Mouse (Mus musculus) liver, adult 2 months (tissue): ENCODE measurements around the gene Cyb5r1. TPM values are rescaled to one million over a fixed set of nuclear protein-coding genes. Genes with fewer than 3 reads are reported as not detected.

Experiments used
- DNase-seq: peaks from one replicate; pipeline ENCODE4 v3.0.0-alpha.2; 2011; ENCODE audit warnings: low read depth, low spot score; ENCODE audit errors: extremely low read depth
- H3K27ac ChIP-seq: fragments of 200-500 bp; replicated peaks from 2 replicates; pipeline ENCODE4 v1.5.1; 2012; ENCODE audit warnings: low read depth, mild to moderate bottlenecking, control low read depth, inconsistent platforms, low read length; ENCODE audit not compliant: insufficient read depth
- H3K27me3 ChIP-seq: fragments of 200-500 bp; 2 replicates; pipeline ENCODE4 v1.6.1; 2012; ENCODE audit warnings: mild to moderate bottlenecking, moderate library complexity, low read length, inconsistent platforms; ENCODE audit not compliant: control insufficient read depth, insufficient read depth
- H3K36me3 ChIP-seq: fragments of 200-500 bp; 2 replicates; pipeline ENCODE4 v1.6.1; 2012; ENCODE audit warnings: low read length, inconsistent platforms; ENCODE audit not compliant: control insufficient read depth, insufficient read depth
- H3K4me1 ChIP-seq: fragments of 200-500 bp; 2 replicates; pipeline ENCODE4 v1.6.1; 2011; ENCODE audit warnings: low read length; ENCODE audit not compliant: control insufficient read depth, insufficient read depth
- H3K4me3 ChIP-seq: fragments of 200-500 bp; 2 replicates; pipeline ENCODE4 v1.5.1; 2011; ENCODE audit warnings: low read depth, mild to moderate bottlenecking, control low read depth, low read length, moderate library complexity; ENCODE audit not compliant: insufficient read depth
- H3K79me2 ChIP-seq: fragments of 200-500 bp; 2 replicates; pipeline ENCODE4 v1.6.1; 2012; ENCODE audit warnings: inconsistent platforms, mild to moderate bottlenecking, low read length, moderate library complexity; ENCODE audit not compliant: control insufficient read depth, insufficient read depth
- H3K9ac ChIP-seq: fragments of 200-500 bp; 2 replicates; pipeline ENCODE4 v1.6.1; 2012; ENCODE audit warnings: low read depth, mild to moderate bottlenecking, control low read depth, inconsistent platforms, low read length
- CTCF ChIP-seq: fragments of 200-500 bp; IDR thresholded peaks from 2 replicates; pipeline ENCODE4 v1.5.1; 2011; ENCODE audit warnings: low read depth, low read length, control low read depth
- POLR2A ChIP-seq: fragments of 200-500 bp; IDR thresholded peaks from 2 replicates; pipeline ENCODE4 v1.6.1; 2011; ENCODE audit warnings: low read length, control low read depth; ENCODE audit not compliant: insufficient read depth; ENCODE audit errors: extremely low read depth
- WGBS: fragments of 180-500 bp; shearing (Covaris S2); methylation state at CpG from one replicate; pipeline ENCODE4 v1.1.7; 2018; 5-methylcytosine and 5-hydroxymethylcytosine counted together
- polyA plus RNA-seq: library from polyadenylated mRNA; depleted of rRNA; stranded (reverse); fragments of >200 nt; gene quantifications from 2 replicates; pipeline ENCODE4 v1.2.3, GENCODE M21; 2012
- total RNA-seq: library from RNA; depleted of rRNA; stranded (reverse); fragments of >200 nt; gene quantifications from 2 replicates; pipeline ENCODE4 v1.2.3, GENCODE M21; 2014

Gene Cyb5r1
- total and polyA plus RNA-seq, 2 experiments: 4.7 to 16.3 TPM

DNA sequence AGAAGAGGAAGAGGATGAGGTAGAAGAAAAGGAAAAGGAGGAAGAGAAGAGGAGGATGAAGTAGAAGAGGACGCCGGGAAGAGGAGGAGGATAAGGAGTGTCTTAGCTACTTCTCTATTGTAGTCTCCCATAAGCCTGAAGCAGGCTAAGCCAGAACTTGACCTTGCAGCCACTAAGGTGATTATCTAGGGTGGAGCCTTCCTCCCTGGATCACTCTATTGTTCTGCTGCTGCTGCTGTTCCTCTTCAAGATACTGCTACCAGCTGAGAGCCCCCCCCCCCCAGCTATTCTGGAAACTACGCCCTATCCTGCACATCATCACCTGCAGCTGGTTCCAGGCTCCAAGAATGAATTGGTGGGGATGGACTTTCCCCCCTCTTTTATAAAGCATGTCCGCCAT, 20.8 kb upstream of the Cyb5r1 start:
- H3K4me3 ChIP-seq: no peak overlapping the region
- peaks cover 4% of the 10 kb centered on the region; the same call in 1 of the 2 replicates for H3K4me1 ChIP-seq
- DNase-seq: no peak
- H3K79me2 ChIP-seq: no peaks in the 10 kb centered on the region
- H3K27ac ChIP-seq: no peak overlapping the region
- 0 out of 2 replicates have a peak, but pooled peaks cover 3% of the 10 kb centered on the region for H3K27me3 ChIP-seq
- no peak overlapping the region for H3K9ac ChIP-seq
- TF ChIP-seq CTCF (no peak), POLR2A (no peak)
- 79% methylated on average over 4 of the region's 4 CpGs for WGBS
- no peaks in the 10 kb centered on the region for H3K36me3 ChIP-seq

DNA sequence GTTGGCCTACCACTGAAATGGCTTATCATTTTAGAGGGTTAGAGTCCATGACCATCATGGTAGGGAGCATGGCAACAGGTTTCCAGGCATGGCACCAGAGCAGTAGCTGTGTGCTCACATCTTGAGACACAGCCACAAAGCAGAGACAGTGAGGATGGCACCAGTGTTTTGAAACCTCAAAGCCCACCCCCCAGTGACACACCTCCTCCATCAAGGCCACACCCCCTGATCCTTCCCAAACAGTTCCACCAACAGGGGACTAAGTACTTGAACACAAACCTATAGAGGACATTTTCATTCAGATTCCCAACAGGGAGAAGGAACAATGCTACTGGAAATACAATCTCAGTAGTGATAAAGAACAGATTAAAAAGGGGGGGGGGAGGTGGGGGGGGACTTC, 20.2 kb upstream of the Cyb5r1 start:
- Histone ChIP-seq H3K36me3 (no peaks in the 10 kb centered on the region), H3K27ac (no peak overlapping the region), H3K27me3 (0 out of 2 replicates have a peak, but pooled peaks cover 3% of the 10 kb centered on the region), H3K4me3 (no peak overlapping the region), H3K9ac (no peak overlapping the region), H3K79me2 (no peaks in the 10 kb centered on the region), H3K4me1 (peaks cover 4% of the 10 kb centered on the region; the same call in 1 of the 2 replicates)
- TF ChIP-seq CTCF (no peak), POLR2A (no peak)
- no peak for DNase-seq

DNA sequence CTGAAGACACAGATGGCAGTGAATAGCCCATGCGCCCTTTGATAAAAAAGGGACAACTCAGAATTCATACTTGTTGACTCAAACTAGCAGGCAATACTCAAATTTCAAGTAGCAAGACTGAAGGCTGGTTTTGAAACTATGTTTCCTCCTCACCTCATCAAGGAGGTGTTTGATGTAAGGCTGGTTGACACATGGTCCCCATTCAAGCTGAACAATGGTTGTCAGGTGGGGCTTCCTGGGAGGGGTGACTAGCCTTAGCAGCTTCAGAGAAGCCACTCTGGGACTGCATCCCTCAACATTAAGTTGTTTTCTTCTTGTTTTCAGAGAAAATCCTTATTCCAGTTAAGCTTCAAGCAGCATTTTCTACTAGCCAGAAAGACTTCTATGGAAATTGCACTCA, 19.7 kb upstream of the Cyb5r1 start, which contains the start of gene 4933406M09Rik:
Gene 4933406M09Rik (plus strand): TSS at position 275 of the 400 bp plus-strand sequence.
- 0 out of 2 replicates have a peak, but pooled peaks cover 3% of the 10 kb centered on the region for H3K27me3 ChIP-seq
- H3K79me2 ChIP-seq: no peaks in the 10 kb centered on the region
- no peak within 1 kb of the TSS for H3K9ac ChIP-seq
- no peaks in the 10 kb centered on the region for H3K36me3 ChIP-seq
- no peak within 1 kb of the TSS for H3K27ac ChIP-seq
- H3K4me1 ChIP-seq: peaks cover 4% of the 10 kb centered on the region; the same call in 1 of the 2 replicates
- TF ChIP-seq CTCF (no peak), POLR2A (no peak)
- 97% methylated on average over 1 of the region's 1 CpGs for WGBS
- H3K4me3 ChIP-seq: no peak within 1 kb of the TSS
- DNase-seq: no peak

DNA sequence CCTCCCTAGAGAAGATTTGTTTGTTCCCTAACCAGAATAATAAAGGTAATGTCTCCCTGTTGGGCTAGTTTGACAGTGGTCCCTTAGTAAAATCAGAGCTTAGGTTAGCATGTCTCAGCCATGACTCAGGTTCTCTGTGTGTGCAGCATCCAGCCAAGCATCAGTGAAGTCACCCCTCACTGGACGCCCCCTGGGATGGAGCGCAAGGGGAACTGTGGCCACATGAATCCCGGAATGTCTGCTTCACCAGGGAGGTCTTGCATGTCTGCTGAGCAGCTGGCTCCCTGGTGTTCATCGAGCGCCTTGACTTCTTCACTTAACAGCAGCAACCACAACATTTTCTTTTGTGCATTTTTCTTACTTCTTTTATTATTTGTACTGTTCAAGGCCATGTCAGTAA, 11.5 kb upstream of the Cyb5r1 start:
- Histone ChIP-seq H3K79me2 (no peaks in the 10 kb centered on the region), H3K4me3 (no peak overlapping the region), H3K9ac (no peak overlapping the region), H3K36me3 (no peaks in the 10 kb centered on the region), H3K4me1 (no peaks in the 10 kb centered on the region), H3K27ac (no peak overlapping the region), H3K27me3 (no peaks in the 10 kb centered on the region)
- no peak for TF ChIP-seq POLR2A
- DNase-seq: no peak
- WGBS: 77% methylated on average over 5 of the region's 5 CpGs

DNA sequence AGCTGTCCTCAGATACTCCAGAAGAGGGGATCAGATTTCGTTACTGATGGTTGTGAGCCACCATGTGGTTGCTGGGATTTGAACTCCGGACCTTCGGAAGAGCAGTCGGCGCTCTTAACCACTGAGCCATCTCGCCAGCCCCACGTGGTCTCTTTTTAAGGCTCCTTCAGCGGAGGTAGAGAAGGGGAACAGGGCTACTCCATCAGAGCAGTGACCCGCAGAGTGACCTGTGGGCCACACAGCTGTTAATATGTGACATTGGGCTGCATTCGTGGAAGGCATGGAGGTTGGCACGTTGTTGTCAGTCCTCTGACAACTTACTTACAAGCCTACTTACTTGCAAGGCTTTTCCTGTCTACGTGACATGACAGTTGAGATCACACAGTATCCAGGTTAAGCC, 7.1 kb upstream of the Cyb5r1 start:
- WGBS: 92% methylated on average over 12 of the region's 12 CpGs
- DNase-seq: no peak
- Histone ChIP-seq H3K4me3 (no peak overlapping the region), H3K9ac (no peak overlapping the region), H3K27me3 (no peaks in the 10 kb centered on the region), H3K36me3 (no peaks in the 10 kb centered on the region), H3K27ac (no peak overlapping the region), H3K4me1 (no peaks in the 10 kb centered on the region), H3K79me2 (no peaks in the 10 kb centered on the region)
- TF ChIP-seq POLR2A (no peak), CTCF (no peak)

DNA sequence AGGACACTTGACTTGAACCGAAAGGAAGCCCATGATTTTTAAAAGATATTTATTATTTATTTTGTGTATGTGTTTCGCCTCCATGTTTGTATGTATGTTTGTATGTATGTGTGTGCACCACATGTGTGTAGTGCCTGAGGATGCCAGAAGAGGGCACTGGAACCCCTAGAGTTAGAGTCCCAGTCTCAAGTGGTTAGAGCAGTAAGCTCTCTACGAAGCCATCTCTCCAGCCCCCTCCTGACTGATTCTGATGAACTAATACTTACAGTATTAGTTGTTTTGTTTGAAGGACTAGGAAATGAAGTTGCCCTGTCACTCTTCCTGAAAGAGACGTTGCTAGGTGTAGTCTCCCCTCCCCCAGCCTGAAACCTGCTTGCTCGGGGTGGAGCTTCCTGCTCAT, 5.6 kb upstream of the Cyb5r1 start:
- Histone ChIP-seq H3K4me3 (no peak overlapping the region), H3K79me2 (no peaks in the 10 kb centered on the region), H3K9ac (no peak overlapping the region), H3K27ac (no peak overlapping the region), H3K36me3 (no peaks in the 10 kb centered on the region), H3K27me3 (no peaks in the 10 kb centered on the region), H3K4me1 (no peaks in the 10 kb centered on the region)
- TF ChIP-seq CTCF (no peak), POLR2A (no peak)
- no peak for DNase-seq
- WGBS: 76% methylated on average over 5 of the region's 5 CpGs
